Mouse (Mus musculus): ENCODE measurements around the gene Car2.

The Car2 gene

DNA sequence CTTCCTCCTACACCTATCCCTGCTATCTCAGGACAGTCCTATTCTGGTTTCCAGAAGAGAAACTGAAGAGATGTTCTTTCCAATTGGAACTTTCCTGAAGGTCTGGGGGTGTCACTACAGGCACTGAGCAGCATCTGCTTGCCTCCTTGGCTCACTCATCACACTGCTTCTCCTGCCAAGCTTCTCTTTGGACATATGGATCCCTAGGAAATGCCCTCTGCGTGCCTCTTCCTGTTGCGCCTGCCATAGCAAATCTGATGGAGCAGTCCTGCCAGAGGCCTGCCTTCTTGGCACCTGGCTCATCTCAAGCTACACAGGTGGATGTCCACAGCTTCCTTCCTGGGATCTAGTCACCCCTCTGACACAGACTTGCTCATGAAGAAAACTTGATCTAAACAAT is 64.0 kb downstream of the Car2 start:
- no peak for DNase-seq

All from kidney, adult 11 months (tissue).